Mouse (Mus musculus) layer of hippocampus, adult 18-20 months (tissue): ENCODE measurements at regions not wholly inside any gene's neighbourhood (a gene's known extent, or its start where the extent isn't known, plus 50 kb on each side); places are given as distances from the start of the nearest gene placed in this dataset.

Experiments used
- DNase-seq, 2 experiments: peaks; one replicate each; pipeline ENCODE4 v3.0.0; 2022; ENCODE audit warnings: low spot score in 2 of 2

- DNase-seq = no peak
Observed at GRCm38 (mm10) chr9:94386190-94386589, 151.7 kb downstream of the 1190002N15Rik start.

- no peak for DNase-seq
Observed at GRCm38 (mm10) chr9:94382293-94382692, 155.6 kb downstream of the 1190002N15Rik start.

GRCm38 (mm10) chr9:94378835-94379234, 159.0 kb downstream of the 1190002N15Rik start:
- DNase-seq = no peak

- no peak for DNase-seq
Observed at GRCm38 (mm10) chr9:94378291-94378690, 159.6 kb downstream of the 1190002N15Rik start.

GRCm38 (mm10) chr9:94377346-94378039, 160.4 kb downstream of the 1190002N15Rik start:
- peak in 1 of 2 experiments; percentile 17 for DNase-seq

- DNase-seq = no peak
Observed at GRCm38 (mm10) chr9:94370976-94371375, 166.9 kb downstream of the 1190002N15Rik start.

GRCm38 (mm10) chr9:94368231-94368936, 169.5 kb downstream of the 1190002N15Rik start:
- DNase-seq = no peak

- DNase-seq = no peak
Observed at GRCm38 (mm10) chr9:94361877-94362697, 175.8 kb downstream of the 1190002N15Rik start.

- no peak for DNase-seq
Observed at GRCm38 (mm10) chr9:94361011-94361410, 176.9 kb downstream of the 1190002N15Rik start.

- DNase-seq = no peak
Observed at GRCm38 (mm10) chr9:94358150-94358549, 179.7 kb downstream of the 1190002N15Rik start.

- DNase-seq = peak in 1 of 2 experiments; percentile 7
Observed at GRCm38 (mm10) chr9:94342011-94342410, 195.9 kb downstream of the 1190002N15Rik start.

GRCm38 (mm10) chr9:94341531-94341930, 196.3 kb downstream of the 1190002N15Rik start:
- DNase-seq = no peak

- no peak for DNase-seq
Observed at GRCm38 (mm10) chr9:94333450-94333849, 204.4 kb downstream of the 1190002N15Rik start.

GRCm38 (mm10) chr9:94323011-94323410, 214.9 kb downstream of the 1190002N15Rik start:
- DNase-seq = no peak

GRCm38 (mm10) chr9:94302575-94302974, 235.3 kb downstream of the 1190002N15Rik start:
- no peak for DNase-seq

GRCm38 (mm10) chr9:94301896-94302295, 236.0 kb downstream of the 1190002N15Rik start:
- DNase-seq = no peak

- DNase-seq = no peak
Observed at GRCm38 (mm10) chr9:94295431-94295830, 242.4 kb downstream of the 1190002N15Rik start.

- DNase-seq = no peak
Observed at GRCm38 (mm10) chr9:94292147-94292546, 245.7 kb downstream of the 1190002N15Rik start.

GRCm38 (mm10) chr9:94289546-94289945, 248.3 kb downstream of the 1190002N15Rik start:
- no peak for DNase-seq

- DNase-seq = no peak
Observed at GRCm38 (mm10) chr9:94287559-94287958, 250.3 kb downstream of the 1190002N15Rik start.

- peak; percentile 73 to 92 for DNase-seq
Observed at GRCm38 (mm10) chr9:94278657-94279585, 259.0 kb downstream of the 1190002N15Rik start.
